Mouse (Mus musculus): Measurements from ENCODE around the gene Dip2a.

DNA sequence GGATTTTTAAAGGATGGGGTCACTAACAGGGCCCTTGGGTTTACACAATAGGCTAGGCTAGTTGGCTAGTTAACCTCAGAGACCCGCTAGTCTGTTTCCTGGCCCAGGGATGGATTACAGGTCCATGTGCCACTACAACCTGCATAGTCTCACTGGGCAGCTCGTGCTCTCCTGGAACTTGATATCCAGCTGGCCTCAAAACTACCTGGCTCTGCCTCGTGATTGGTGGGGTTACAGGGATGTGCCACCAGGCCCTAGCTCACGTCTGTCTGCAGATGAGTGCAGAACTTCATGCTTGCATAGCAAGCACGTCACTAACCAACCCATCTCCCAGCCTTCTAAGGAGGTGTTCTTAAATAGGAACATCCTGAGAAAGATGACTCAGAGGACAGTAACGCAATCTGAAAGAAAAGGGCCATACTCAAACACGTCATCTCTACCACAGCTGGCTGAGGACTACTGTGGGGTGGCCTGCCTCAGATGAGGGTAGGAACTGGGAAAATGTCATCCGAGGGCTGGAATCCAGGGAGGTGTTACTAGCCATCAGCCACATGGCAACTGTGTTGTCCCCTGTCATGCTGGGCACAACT lies 12.3 kb upstream of the Dip2a start:
- TF ChIP-seq CTCF (IDR thresholded peaks at IDR 0.05) (no peak), EP300 (IDR thresholded peaks at IDR 0.05) (no peak)

Data from lung, postnatal 0 days (tissue).